Mouse (Mus musculus) v-Abl transformed pro-B cells (cell line): Measurements from ENCODE around the gene Fam221b.

ENCODE experiments used
- in situ Hi-C, 2 experiments: fragments of 400-800 bp; cut with MboI; formaldehyde crosslinking; loops; one replicate each; pipeline ENCODE4 v1.15.1; 2025; ENCODE audit not compliant: unreplicated experiment in 2 of 2

Gene Fam221b

DNA sequence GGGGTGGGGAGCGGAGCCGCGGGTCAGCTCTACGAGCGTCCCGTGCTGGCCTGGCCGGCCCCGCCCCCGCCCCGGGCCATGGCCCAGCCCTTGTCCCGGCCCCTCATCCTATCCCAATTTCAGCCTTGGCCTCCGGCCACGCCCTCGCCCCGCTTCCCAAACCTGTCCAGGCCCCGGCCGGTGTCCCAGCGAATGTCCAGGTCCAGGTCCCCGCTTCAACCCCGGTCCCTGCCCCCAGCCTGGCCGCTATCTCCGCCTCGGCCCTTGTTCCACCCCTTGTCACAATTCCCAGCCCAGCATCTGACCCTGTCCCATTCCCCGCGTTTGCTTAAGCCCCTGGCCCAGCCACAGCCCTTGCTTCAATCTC is 466 bp upstream of the Fam221b start:
- in situ Hi-C loops: no loop called here

DNA sequence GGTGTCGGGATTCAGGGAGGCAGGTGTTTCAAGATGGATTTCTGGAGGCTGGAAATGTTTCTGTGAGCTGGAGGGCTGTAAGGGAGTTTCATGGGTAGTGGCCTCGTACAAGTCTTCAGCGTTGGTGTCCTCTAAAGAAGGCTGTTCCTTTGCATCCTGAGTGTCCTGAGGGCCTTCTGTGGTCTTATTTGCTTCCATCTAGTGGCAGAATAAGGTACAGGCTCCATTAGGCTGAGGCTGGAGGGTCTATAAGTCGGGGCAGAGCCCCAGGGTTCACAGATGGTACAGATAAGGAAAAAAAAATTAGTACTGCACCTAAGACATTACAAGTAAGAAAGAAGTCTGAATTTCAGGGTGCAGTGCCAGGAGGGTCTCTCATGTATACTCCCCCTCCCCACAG is 2.5 kb downstream of the Fam221b start:
- in situ Hi-C loops: no loop called here

DNA sequence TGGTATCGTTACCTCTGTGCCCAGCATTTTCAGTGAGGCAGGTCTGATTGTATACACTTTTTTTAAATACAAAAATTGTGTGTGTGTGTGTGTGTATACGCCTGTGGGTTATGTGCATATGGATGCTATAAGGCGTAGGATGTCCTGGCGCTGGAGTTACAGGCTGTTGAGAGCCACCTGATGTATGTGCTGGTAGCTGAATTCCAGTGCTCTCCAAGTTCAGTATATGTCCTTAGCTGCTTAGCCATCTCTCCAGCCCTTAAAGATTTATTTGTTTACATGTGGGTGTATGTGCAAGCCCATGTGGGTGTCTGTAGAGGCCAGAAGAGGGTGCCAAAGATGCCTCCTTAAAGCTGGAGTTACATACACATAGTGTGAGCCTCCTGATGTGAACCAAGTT is 11.8 kb downstream of the Fam221b start:
- in situ Hi-C loops: no loop called here

DNA sequence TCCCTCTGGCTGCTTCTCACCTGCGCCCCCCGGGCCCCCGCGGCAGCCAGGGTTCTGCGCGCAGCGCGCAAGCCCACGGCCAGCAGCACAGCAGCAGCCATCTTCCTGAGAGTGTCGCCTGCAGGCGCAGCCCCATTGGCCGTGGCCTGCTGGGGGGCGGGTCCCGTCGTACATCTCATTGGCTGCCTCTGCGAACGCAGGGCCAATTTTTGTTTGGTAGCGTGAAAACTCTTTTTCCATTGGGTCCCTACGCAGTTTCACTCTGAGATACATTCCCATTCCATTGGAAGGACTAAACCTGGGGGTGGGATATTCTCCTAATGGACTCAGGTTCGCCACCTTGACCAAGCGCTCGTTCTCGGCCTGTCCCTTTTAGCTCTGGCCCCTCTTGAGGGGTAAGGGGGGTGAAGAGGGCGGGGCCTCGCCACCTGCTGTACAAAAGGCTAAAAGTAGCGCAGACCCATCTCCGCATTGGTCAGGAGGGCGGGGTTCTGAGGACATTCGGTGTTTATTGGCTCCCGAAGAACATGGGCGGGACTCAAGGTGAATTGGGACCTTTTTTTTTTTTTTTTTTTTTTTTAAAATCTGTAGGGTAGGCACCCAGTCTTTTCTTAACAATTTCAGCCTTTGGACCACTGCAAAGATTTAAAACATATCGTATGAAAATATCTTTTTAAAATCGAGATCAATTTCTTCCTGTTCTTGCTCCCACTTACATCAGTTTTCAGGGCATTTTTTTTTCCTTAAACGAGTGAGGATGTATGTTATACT is 12.4 kb downstream of the Fam221b start, which contains the start of gene Hint2:
Gene Hint2 (minus strand): TSS at position 128 of the 771 bp plus-strand sequence.
- in situ Hi-C loops: no loop called here

DNA sequence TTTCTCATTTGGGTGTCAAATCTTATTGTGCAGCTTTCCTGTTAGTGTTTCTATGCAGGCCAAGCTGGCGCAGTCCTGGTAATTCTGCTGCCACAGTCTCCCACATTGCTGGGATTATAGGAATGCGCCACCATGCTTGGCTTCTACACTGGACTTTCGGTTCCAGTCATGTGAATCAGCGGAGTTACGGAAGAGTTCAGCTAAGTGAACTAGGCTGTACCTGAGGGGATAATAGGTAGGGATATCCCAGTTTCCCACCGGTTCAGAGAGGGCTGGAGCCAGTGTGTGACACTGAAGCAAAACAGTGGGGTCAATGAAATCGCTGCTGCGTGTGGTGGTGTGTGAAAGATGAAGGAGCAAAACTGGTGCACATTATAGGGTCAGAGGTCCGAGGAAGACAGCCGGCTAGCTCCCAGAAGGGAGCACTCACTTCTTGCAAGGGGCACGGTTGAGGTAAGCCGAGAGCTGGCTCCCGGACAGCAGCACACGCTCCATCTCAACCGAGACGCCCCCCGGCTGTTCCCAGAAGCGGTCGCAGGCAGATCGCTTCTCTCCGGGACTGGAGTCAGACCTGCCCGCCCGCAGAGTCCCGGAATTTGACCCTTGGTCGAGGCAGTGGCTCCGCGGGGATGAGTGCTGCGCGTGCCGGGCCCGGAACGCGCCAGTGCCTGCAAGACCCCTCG is 13.1 kb downstream of the Fam221b start:
- in situ Hi-C loops: no loop called here

DNA sequence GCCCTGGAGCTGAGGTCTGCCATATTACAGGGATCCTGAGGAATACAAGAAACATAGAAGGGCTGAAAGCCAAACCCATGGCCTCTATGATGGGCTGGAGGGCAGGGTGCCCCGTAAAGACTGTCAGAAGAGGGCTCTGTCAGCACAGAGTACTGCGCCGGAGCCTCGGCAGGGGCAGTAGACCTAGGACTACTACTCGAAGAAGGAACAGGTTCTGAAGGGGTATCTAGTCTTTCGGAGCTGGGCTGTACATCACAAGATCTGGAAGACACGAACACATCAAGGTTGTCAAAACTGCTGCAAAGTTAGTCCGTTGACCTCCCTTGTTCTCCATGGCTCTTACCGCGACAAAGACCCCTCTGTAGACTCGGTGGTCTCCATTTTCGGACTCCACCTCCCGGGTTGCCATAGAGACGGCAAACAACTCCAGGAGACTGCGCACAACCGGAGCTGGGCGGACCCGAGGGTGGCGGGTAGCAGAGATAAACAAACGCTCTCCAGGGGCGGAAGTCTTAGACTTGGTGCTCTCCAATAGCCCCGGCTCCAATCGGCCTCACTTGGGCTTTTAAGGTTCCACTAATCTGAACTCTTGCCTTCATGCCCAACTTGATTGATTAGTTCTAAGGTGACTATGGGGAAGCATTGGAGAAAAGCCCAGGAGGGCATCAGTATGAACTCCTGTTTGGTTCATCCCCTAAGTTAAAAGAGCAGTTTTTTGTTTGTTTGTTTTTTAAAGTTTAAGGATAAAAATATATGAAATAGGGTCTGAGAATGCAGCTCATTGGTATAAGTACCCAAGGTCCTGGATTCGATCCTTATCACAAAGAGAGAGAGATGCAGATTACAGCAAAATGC is 15.6 kb downstream of the Fam221b start, which contains the start of gene Spag8:
Gene Spag8 (minus strand): TSS at position 434 of the 855 bp plus-strand sequence.
- in situ Hi-C loops: no loop called here

DNA sequence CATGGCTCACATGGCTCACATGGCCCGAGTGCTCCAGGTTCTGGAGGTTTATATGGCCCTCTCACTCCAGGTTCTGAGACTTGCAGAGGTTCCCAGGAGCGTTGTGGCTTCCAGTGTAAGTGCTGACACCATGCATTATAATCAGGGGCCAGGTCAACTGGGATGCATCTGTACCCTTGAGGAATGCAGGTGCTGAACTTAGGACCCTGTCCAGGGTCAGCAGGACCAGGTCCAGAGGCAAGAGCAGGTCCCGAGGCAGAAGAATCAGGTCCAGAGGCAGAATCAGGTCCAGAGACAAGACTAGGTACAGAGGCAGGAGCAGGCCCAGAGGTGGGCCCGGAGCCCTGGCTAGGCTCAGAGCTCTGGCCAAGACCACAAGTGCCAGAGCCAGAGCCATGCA is 16.2 kb downstream of the Fam221b start:
- in situ Hi-C loops: no loop called here

DNA sequence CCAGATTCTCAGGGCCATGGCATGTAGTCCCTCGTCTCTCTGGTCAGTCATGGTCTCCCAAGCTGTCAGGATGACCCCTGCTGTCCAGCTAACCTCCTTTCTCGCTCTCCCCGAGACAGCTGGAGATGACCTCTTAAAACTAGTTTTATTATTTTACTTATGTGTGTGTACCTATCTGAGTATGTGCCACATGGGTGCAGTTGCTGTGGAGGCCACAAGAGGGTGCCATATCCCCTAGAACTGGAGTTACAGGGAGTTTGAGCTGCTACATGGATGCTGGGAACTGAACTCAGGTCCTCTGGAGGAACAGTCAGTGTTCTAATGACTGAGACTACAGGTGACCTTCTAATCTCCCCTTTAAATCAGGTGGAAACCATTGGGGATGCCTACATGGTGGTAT is 19.2 kb downstream of the Fam221b start:
- in situ Hi-C loops: no loop called here

DNA sequence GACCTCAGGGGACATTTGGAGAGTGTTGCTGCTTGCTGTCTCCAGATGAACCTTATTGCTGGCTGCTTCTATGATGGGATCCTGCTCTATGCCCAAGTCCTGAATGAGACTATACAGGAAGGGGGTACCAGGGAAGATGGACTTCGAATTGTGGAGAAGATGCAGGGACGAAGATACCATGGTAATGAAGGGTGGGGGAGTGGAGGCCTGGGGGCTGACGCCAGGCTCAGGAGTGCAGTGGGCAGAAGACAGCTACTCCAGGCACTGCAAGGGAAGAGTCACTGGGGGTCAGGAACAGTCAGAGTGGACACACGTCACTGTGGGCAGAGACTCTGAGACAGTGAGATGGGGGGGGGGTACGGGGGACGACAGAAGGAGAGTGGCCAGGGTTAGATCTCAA is 28.5 kb downstream of the Fam221b start:
- in situ Hi-C loops: no loop called here

DNA sequence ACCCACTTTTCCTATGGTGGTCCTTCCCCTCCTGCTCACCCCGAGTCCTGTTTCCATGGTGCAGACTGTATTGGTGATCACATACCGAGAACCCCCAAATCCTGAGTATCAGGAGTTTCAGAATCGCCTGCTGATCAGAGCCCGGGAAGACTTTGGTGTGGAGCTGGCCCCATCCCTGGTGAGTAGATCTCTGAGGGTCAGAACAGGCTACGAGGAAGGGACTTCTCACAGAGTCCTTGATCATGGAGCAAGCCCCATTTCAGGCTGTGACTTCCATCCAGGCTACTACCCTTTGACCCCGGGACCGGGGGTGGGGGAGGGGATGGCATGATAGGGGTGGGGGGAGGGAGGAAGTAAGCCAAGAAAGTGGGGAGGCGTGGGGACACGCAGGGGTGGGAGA is 28.9 kb downstream of the Fam221b start:
- in situ Hi-C loops: no loop called here

DNA sequence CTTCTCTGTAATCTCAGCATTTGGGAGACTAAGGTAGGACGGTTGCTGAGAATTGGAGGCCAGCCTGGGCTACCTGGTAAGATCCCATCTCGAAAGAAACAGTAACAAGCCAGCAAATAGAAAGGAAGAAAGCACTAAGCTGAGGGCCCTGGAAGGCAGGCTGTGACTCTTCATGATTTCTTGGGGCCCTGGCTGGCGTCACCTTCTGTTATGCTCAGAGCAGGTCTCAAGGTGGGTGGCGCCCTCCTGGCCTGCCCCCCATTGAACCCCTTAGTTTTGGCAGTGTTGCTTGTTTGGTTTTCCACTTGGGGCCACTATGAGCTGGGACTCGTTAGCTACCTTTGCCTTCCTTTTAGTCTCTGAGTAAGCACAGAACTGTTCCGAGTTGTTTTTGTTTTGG is 32.2 kb downstream of the Fam221b start:
- in situ Hi-C loops: no loop called here

DNA sequence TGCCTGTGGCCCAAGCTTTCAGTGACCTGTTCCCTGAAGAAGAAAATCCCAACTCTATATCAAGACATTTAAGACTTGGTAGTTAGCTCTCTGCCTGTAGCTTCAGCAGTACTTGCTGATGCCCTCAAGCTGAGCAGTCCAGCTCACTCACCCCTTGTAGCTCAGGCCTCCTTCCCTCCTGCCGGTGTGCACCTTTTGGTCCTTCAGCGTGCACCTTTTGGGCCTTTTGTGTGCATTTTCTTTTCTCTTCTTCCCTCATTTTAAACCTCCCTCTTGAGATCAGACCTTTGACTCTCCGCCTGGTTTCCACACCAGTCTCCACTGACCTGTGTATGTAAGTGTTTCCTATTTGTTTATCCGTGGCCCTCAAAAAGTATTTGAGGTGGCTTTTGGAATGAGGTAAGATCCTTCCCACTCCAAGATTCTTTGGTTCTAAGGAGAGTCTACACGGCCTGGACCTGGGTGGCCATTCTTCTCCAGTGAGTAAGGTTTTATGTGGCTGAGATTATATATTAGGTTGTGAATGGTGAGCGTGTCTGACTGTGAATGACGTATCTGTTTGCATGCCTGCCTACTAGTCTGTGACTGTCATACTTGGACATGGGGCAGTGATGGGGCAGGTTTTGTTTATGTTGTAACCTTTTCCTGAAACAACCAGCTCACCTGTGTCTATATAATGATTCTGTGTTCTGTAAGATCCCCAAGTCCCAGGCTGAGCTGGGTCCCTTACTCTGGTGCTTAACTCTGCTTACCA is 34.1 kb downstream of the Fam221b start:
- in situ Hi-C loops: no loop called here

DNA sequence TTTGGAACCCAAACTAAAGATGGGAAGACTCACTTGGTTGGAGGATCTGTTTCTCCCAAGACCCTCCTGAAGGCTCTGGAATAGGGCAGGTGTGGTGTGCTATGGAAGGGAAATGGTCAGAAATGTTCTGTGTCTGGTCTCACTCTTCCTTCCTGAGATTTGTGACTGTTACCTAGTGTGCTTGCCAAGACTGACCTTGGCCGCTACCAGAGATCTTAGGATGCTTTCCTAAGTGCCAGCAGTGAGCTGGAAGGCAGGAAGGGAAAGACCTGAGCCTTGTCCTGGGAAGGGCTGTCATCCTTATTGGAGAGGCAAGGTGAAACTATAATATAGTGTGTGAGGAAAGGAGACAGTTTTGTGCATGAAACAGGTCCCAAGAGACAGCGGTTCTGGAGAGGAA is 35.2 kb downstream of the Fam221b start:
- in situ Hi-C loops: no loop called here

DNA sequence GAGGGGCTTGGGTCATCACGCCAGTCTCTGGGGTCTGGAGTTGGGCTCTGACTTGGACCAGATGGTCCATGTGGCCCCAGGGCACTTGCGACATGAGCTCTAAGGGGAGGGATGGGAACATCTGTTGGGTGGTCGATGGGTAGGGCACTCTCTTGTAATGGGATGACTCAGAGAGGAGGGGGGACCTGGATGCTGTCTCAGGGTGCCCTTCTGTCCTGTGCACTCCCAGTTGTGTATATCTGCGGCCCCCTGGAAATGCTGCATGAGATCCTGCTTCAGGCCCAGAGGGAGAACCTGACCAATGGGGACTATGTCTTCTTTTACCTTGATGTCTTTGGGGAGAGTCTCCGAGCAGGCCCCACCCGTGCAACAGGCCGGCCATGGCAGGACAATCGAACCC is 35.6 kb downstream of the Fam221b start:
- in situ Hi-C loops: no loop called here

DNA sequence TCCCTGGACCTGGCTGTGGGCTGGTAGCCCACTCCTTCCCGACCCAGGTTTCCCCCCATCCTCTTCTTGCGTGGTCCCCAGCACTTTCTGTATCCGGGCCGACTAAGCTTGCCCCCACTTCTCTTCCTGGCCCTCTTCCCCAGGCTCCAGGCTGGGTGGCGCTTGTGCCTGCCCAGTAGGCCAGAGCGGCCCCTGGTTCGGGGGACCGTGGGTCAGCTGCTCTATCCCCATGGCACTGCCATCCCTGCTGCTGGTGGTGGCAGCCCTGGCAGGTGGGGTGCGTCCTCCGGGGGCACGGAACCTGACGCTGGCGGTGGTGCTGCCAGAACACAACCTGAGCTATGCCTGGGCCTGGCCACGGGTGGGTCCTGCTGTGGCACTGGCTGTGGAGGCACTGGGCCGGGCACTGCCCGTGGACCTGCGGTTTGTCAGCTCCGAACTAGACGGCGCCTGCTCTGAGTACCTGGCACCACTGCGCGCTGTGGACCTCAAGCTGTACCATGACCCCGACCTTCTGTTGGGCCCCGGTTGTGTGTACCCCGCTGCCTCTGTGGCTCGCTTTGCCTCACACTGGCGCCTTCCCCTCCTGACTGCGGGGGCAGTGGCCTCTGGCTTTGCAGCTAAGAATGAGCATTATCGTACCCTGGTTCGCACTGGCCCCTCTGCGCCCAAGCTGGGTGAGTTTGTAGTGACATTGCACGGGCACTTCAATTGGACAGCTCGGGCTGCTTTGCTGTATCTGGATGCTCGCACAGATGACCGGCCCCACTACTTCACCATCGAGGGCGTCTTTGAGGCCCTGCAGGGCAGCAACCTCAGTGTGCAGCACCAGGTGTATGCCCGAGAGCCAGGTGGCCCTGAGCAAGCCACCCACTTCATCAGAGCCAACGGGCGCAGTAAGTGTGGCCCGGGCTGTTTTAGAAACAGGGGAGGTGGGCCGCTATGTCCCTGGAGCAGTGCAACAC is 36.7 kb downstream of the Fam221b start:
- in situ Hi-C loops: no loop called here

DNA sequence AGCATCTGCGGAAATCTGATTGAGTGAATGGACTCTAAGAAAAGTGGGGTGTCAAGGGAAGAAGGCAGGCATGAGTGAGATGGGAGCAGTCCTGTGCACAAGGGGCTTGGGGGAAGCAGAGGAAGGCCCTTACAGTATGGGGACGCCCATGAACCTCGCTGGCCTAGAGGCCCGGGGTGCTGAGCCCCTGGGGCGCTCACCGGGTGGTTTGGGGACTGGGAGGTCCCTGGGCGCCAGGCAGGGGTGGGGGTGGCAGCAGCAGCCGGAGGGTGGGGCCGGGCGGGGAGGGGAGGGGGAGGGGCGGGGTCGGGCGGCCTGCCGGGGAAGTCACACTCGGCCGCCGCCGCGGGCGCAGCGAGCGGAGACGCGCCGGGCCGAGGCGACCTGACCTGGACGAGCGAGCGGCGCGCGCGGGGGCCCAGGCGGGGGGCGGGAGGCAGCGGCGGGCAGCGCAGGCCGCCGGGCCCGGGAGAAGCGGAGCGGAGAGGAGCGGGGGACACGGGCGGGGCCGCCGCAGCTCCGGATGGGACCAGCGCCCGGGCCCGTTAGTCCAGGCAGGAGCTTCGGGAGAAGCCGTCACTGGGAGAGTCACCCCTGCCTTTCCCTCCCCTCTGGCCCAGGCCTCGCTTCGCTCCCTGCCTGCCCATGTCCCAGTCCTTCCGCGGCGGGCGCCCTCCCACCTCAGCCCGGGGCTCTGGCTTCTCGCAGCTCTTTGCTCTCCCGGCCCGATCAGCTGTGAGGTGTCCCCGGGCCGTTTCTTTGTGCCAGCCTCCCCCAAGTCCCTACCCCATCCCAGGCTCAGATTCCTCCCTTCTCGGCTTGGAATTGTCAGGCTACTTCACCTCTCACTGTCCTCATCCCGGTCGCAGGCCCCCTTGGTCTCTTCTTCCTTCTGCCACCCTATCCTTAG is 37.6 kb downstream of the Fam221b start, which contains the start of gene Npr2:
Gene Npr2 (plus strand): TSS at position 890 of the 910 bp plus-strand sequence.
- in situ Hi-C loops: no loop called here

DNA sequence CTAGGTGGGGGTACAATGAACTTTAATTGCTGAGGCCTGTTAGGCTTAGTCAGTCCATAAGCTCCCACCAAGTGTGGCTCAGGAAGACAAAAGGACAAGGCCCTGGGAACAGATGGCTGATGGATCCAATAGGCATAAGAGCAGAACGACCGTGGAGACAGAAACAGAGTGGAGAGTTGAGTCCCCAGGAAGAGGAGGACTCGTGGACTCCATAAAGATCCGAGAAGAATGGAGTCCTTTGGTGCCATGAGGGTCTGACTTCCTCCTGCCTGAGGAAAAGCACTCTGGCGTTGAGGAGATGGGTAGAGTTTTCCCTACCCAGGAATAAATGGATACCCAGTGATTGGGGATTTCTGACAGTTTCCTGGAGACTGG is 38.3 kb downstream of the Fam221b start:
- in situ Hi-C loops: no loop called here

DNA sequence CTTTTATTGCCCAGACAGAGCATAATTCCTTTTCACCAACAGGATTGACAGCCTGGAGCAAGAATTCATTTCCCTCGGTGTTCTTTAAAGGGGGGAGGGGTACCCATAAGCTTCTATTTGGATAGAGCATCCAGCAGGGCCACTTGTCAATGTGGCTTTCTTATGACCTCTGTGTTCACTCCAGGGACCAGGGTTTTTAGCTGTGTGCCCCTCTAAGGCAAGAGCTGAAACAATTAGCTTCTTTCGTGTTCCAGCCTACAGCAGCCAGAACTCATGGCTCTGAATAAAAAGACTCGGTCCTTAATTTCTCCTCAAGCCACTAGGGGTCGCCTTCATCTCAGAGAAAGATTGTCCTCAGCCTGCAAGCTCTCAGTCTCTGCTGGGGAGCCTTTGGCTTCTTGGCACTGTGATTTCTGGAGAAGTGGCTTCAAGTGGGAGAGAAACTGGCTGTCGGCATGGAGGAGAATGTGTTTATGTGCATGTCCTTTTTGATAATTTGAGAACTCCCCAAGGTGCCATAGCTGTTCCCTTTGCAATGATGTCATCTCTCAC is 38.8 kb downstream of the Fam221b start:
- in situ Hi-C loops: no loop called here
